Mouse (Mus musculus) ES-E14 (cell line): ENCODE measurements at regions not wholly inside any gene's neighbourhood (a gene's known extent, or its start where the extent isn't known, plus 50 kb on each side); places are given as distances from the start of the nearest gene placed in this dataset.

Source experiments
- CHD2 ChIP-seq: IDR thresholded peaks from 2 replicates; pipeline ENCODE4 v1.6.1; 2014; ENCODE audit warnings: mild to moderate bottlenecking, low read depth, low read length, inconsistent platforms
- HCFC1 ChIP-seq: IDR thresholded peaks from 2 replicates; pipeline ENCODE4 v1.6.1; 2012; ENCODE audit warnings: low read length, inconsistent platforms, borderline replicate concordance; ENCODE audit not compliant: insufficient read depth
- MAFK ChIP-seq: IDR thresholded peaks from 2 replicates; pipeline ENCODE4 v1.6.1; 2014; ENCODE audit warnings: mild to moderate bottlenecking, low read depth, low read length, inconsistent platforms; ENCODE audit not compliant: insufficient read depth
- ZNF384 ChIP-seq: IDR thresholded peaks from 2 replicates; pipeline ENCODE4 v1.6.1; 2012; ENCODE audit warnings: low read depth, low read length, inconsistent platforms

- no peak for TF ChIP-seq CHD2
- TF ChIP-seq MAFK, result no peak
- no peak for TF ChIP-seq ZNF384
- TF ChIP-seq HCFC1, result no peak
Observed at GRCm38 (mm10) chr11:111312802-111313201, 246.8 kb downstream of the Kcnj2 start.
